Mouse (Mus musculus): ENCODE measurements around the gene Flot1. TPM values are rescaled to one million over a fixed set of nuclear protein-coding genes. Genes with fewer than 3 reads are reported as not detected.
A peak's percentile ranks its signal among the peaks of the same experiment; 100 is the strongest.

The Flot1 gene
- polyA plus RNA-seq, 1 experiment from 2014 or later, result 41.0 TPM

GRCm38 (mm10) chr17:35842006-35842405, 19.0 kb downstream of the Flot1 start:
- Histone ChIP-seq H3K9ac (ENCODE audit: low read length) (peak overlapping the region; percentile 54), H3K4me2 (replicated peaks; ENCODE audit: low read depth) (peak overlapping the region; percentile 71), H3K36me3 (ENCODE audit: control insufficient read depth, insufficient read depth, low read length) (peaks cover 3% of the 10 kb centered on the region; the same call in 1 of the 2 replicates), H3K9me3 (ENCODE audit: control insufficient read depth, low read length) (no peaks in the 10 kb centered on the region), H3K27ac (replicated peaks) (peak overlapping the region; percentile 64; the same call in 1 of the 2 replicates), H3K4me3 (ENCODE audit: low read depth, low read length) (peak overlapping the region; percentile 49), H3K27me3 (ENCODE audit: control insufficient read depth, insufficient read depth, low read length) (no peaks in the 10 kb centered on the region), H3K4me1 (replicated peaks; ENCODE audit: control insufficient read depth, insufficient read depth) (no peaks in the 10 kb centered on the region; the same call in 1 of the 2 replicates)
- no peak for DNase-seq (ENCODE audit: low spot score)
- no peak for ATAC-seq (ENCODE audit: low FRiP score, low TSS enrichment)
- WGBS, result 13% methylated on average over 11 of the region's 11 CpGs
- peak; percentile 4 for TF ChIP-seq EP300 (optimal IDR thresholded peaks at IDR 0.05)
- no peak for TF ChIP-seq CTCF (IDR thresholded peaks at IDR 0.05; ENCODE audit: low read depth)

GRCm38 (mm10) chr17:35843514-35843913, 20.5 kb downstream of the Flot1 start:
- Histone ChIP-seq H3K4me2 (replicated peaks; ENCODE audit: low read depth) (no peak overlapping the region), H3K4me1 (replicated peaks; ENCODE audit: control insufficient read depth, insufficient read depth) (no peaks in the 10 kb centered on the region; the same call in 1 of the 2 replicates), H3K4me3 (ENCODE audit: low read depth, low read length) (no peak overlapping the region), H3K27ac (replicated peaks) (no peak overlapping the region), H3K9ac (ENCODE audit: low read length) (no peak overlapping the region), H3K36me3 (ENCODE audit: control insufficient read depth, insufficient read depth, low read length) (peaks cover 15% of the 10 kb centered on the region), H3K27me3 (ENCODE audit: control insufficient read depth, insufficient read depth, low read length) (no peaks in the 10 kb centered on the region), H3K9me3 (ENCODE audit: control insufficient read depth, low read length) (no peaks in the 10 kb centered on the region)
- no peak for TF ChIP-seq EP300 (optimal IDR thresholded peaks at IDR 0.05)
- peak; percentile 54 for TF ChIP-seq CTCF (IDR thresholded peaks at IDR 0.05; ENCODE audit: low read depth)
- 88% methylated on average over 3 of the region's 3 CpGs for WGBS
- ATAC-seq (ENCODE audit: low FRiP score, low TSS enrichment) (no peak), DNase-seq (ENCODE audit: low spot score) (no peak)

- no peak overlapping the region for H3K27ac ChIP-seq (replicated peaks)
- DNase-seq (ENCODE audit: low spot score) (no peak), ATAC-seq (ENCODE audit: low FRiP score, low TSS enrichment) (0 out of 2 replicates have a peak, but pooled peaks have one; percentile 30)
- H3K4me1 ChIP-seq (replicated peaks; ENCODE audit: control insufficient read depth, insufficient read depth), result no peaks in the 10 kb centered on the region
- H3K9me3 ChIP-seq (ENCODE audit: control insufficient read depth, low read length), result no peaks in the 10 kb centered on the region
- no peaks in the 10 kb centered on the region for H3K27me3 ChIP-seq (ENCODE audit: control insufficient read depth, insufficient read depth, low read length)
- peaks cover 28% of the 10 kb centered on the region for H3K36me3 ChIP-seq (ENCODE audit: control insufficient read depth, insufficient read depth, low read length)
- no peak overlapping the region; the same call in 1 of the 2 replicates for H3K9ac ChIP-seq (ENCODE audit: low read length)
- TF ChIP-seq CTCF (IDR thresholded peaks at IDR 0.05; ENCODE audit: low read depth), result peak; percentile 54
- TF ChIP-seq EP300 (optimal IDR thresholded peaks at IDR 0.05), result no peak
- no peak overlapping the region for H3K4me3 ChIP-seq (ENCODE audit: low read depth, low read length)
- no peak overlapping the region for H3K4me2 ChIP-seq (replicated peaks; ENCODE audit: low read depth)
- 36% methylated on average over 1 of the region's 1 CpGs for WGBS
These were observed 25.1 kb downstream of the Flot1 start for GRCm38 (mm10) chr17:35848112-35848511.

- Histone ChIP-seq H3K9me3 (ENCODE audit: control insufficient read depth, low read length) (no peaks in the 10 kb centered on the region), H3K27ac (replicated peaks) (no peak overlapping the region), H3K36me3 (ENCODE audit: control insufficient read depth, insufficient read depth, low read length) (peaks cover 25% of the 10 kb centered on the region), H3K4me3 (ENCODE audit: low read depth, low read length) (no peak overlapping the region), H3K4me1 (replicated peaks; ENCODE audit: control insufficient read depth, insufficient read depth) (no peaks in the 10 kb centered on the region), H3K4me2 (replicated peaks; ENCODE audit: low read depth) (no peak overlapping the region), H3K27me3 (ENCODE audit: control insufficient read depth, insufficient read depth, low read length) (no peaks in the 10 kb centered on the region), H3K9ac (ENCODE audit: low read length) (no peak overlapping the region)
- no peak for ATAC-seq (ENCODE audit: low FRiP score, low TSS enrichment)
- no peak for DNase-seq (ENCODE audit: low spot score)
- TF ChIP-seq CTCF (IDR thresholded peaks at IDR 0.05; ENCODE audit: low read depth) (no peak), EP300 (optimal IDR thresholded peaks at IDR 0.05) (no peak)
- WGBS, result 83% methylated on average over 3 of the region's 3 CpGs
These were observed 27.9 kb downstream of the Flot1 start for GRCm38 (mm10) chr17:35850974-35851373.

DNA sequence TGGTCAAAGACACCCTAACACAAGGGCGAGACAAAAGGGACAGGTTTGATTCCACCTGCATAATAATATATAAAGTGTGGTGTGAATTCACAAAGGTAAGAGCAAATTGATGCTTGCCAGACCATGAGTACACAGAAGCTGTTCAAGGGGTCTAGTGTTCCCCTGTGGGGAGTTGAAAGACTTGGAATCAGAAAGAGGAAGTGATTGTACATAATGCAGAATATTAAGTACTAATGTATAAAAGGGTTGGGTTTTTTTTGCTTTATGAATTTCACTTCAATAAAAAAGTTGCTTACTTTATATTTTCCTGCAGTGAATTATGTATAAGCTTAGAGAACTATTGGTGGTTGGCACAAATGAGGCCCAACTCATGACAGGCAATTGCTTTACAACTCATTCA, 36.3 kb downstream of the Flot1 start:
- no peak overlapping the region for H3K4me2 ChIP-seq (replicated peaks; ENCODE audit: low read depth)
- H3K27me3 ChIP-seq (ENCODE audit: control insufficient read depth, insufficient read depth, low read length), result no peaks in the 10 kb centered on the region
- TF ChIP-seq CTCF (IDR thresholded peaks at IDR 0.05; ENCODE audit: low read depth) (no peak), EP300 (optimal IDR thresholded peaks at IDR 0.05) (no peak)
- H3K4me3 ChIP-seq (ENCODE audit: low read depth, low read length), result no peak overlapping the region
- H3K36me3 ChIP-seq (ENCODE audit: control insufficient read depth, insufficient read depth, low read length), result peaks cover 3% of the 10 kb centered on the region
- no peak overlapping the region for H3K9ac ChIP-seq (ENCODE audit: low read length)
- no peaks in the 10 kb centered on the region for H3K4me1 ChIP-seq (replicated peaks; ENCODE audit: control insufficient read depth, insufficient read depth)
- H3K9me3 ChIP-seq (ENCODE audit: control insufficient read depth, low read length), result no peaks in the 10 kb centered on the region
- ATAC-seq (ENCODE audit: low FRiP score, low TSS enrichment) (no peak), DNase-seq (ENCODE audit: low spot score) (no peak)
- H3K27ac ChIP-seq (replicated peaks), result no peak overlapping the region
- WGBS, result 92% methylated on average over 1 of the region's 1 CpGs

DNA sequence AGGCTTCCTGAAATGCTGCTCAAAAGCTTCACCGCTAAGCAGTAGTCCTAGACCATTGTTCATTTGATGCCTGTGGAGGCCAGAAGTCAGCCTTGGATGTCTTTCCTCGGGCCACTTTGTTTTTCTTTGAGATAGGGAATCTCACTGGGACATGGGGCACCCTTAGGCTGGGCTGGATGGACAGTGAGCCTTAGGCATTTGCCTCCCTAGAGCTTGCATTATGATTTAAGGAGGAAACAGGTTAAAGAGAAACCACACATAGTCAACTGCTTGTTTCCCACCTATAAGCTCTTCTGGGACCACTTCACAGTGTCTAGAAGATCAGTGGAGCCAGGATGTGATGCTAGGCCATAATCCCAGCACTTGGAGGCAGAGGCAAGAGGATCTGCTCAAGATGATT, 36.8 kb downstream of the Flot1 start:
- no peaks in the 10 kb centered on the region for H3K27me3 ChIP-seq (ENCODE audit: control insufficient read depth, insufficient read depth, low read length)
- H3K4me2 ChIP-seq (replicated peaks; ENCODE audit: low read depth), result no peak overlapping the region
- 73% methylated on average over 2 of the region's 2 CpGs for WGBS
- no peaks in the 10 kb centered on the region for H3K9me3 ChIP-seq (ENCODE audit: control insufficient read depth, low read length)
- no peak overlapping the region for H3K9ac ChIP-seq (ENCODE audit: low read length)
- DNase-seq (ENCODE audit: low spot score) (no peak), ATAC-seq (ENCODE audit: low FRiP score, low TSS enrichment) (no peak)
- H3K36me3 ChIP-seq (ENCODE audit: control insufficient read depth, insufficient read depth, low read length), result peaks cover 3% of the 10 kb centered on the region
- H3K27ac ChIP-seq (replicated peaks), result no peak overlapping the region
- no peak for TF ChIP-seq CTCF (IDR thresholded peaks at IDR 0.05; ENCODE audit: low read depth)
- TF ChIP-seq EP300 (optimal IDR thresholded peaks at IDR 0.05), result no peak
- H3K4me1 ChIP-seq (replicated peaks; ENCODE audit: control insufficient read depth, insufficient read depth), result no peaks in the 10 kb centered on the region
- H3K4me3 ChIP-seq (ENCODE audit: low read depth, low read length), result no peak overlapping the region

Measured in stomach, postnatal 0 days (tissue).